Mouse (Mus musculus) stomach, embryonic 16.5 days (tissue): ENCODE results near the gene Fam214b. TPM values are rescaled to one million over a fixed set of nuclear protein-coding genes. Genes with fewer than 3 reads are reported as not detected.

ENCODE experiments used
- ATAC-seq: fragments of 200-750 bp; cut with Nextera tagmentation; 2 replicates; pipeline ENCODE4 v1.8.0; 2017; ENCODE audit warnings: moderate number of reproducible peaks, moderate TSS enrichment; ENCODE audit not compliant: insufficient read depth, low FRiP score
- H3K27ac ChIP-seq: fragments of 300-500 bp; sonication (generic); 2 replicates; pipeline ENCODE4 v1.5.1; 2014; ENCODE audit warnings: low read length
- H3K27me3 ChIP-seq: fragments of 300-500 bp; sonication (generic); 2 replicates; pipeline ENCODE4 v1.6.1; 2014; ENCODE audit warnings: low read length, control low read depth, mixed read lengths; ENCODE audit not compliant: control insufficient read depth, insufficient read depth
- H3K36me3 ChIP-seq: fragments of 300-500 bp; sonication (generic); 2 replicates; pipeline ENCODE4 v1.6.1; 2014; ENCODE audit warnings: low read length; ENCODE audit not compliant: control insufficient read depth, insufficient read depth
- H3K4me1 ChIP-seq: fragments of 300-500 bp; sonication (generic); 2 replicates; pipeline ENCODE4 v1.6.1; 2014; ENCODE audit warnings: low read length, control low read depth, mixed read lengths; ENCODE audit not compliant: control insufficient read depth, insufficient read depth
- H3K4me2 ChIP-seq: fragments of 300-500 bp; sonication (generic); 2 replicates; pipeline ENCODE4 v1.6.1; 2014; ENCODE audit warnings: low read depth, low read length, mixed read lengths
- H3K4me3 ChIP-seq: fragments of 300-500 bp; sonication (generic); replicated peaks from 2 replicates; pipeline ENCODE4 v1.5.1; 2014; ENCODE audit warnings: mild to moderate bottlenecking, low read length
- H3K9ac ChIP-seq: fragments of 300-500 bp; sonication (generic); 2 replicates; pipeline ENCODE4 v1.6.1; 2014; ENCODE audit warnings: low read length
- H3K9me3 ChIP-seq: fragments of 300-500 bp; sonication (generic); replicated peaks from 2 replicates; pipeline ENCODE4 v1.6.1; 2016; ENCODE audit warnings: low read length, control low read depth; ENCODE audit not compliant: control insufficient read depth
- WGBS: fragments of 180-500 bp; shearing (Covaris S2); extraction: QIAGEN DNeasy Blood & Tissue Kit; methylation state at CpG from one replicate; pipeline ENCODE4 v1.1.7; 2014; 5-methylcytosine and 5-hydroxymethylcytosine counted together
- polyA plus RNA-seq: library from polyadenylated mRNA; unstranded; fragments of >200 nt; fragmentation: Nextera tagmentation; extraction: Ambion mirVana; gene quantifications from 2 replicates; pipeline ENCODE4 v1.2.1, GENCODE M21; 2015

Fam214b gene
- polyA plus RNA-seq, 1 experiment from 2014 or later, result 12.9 TPM

DNA sequence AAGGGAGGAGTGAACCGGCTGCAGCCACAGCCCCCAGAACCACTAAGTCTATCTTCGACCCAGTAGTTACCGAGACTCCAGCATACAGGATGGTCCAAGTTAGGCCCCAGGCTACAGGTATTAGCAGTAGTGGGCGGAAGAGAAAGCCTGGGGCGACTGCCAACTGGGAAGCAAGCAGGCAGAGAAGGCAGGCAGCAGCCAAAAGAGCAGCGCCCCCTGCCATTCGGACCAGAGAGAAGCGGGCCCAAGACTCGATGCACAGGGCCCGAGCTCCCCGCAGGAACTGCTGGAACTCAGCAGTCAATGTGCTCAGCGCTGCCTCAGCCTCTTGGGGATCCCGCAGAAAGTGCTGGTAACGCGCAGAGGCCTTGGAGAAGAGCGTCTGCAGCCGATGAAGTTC is 24.7 kb downstream of the Fam214b start:
- Histone ChIP-seq H3K9me3 (no peaks in the 10 kb centered on the region), H3K4me1 (peaks cover 8% of the 10 kb centered on the region; the same call in 1 of the 2 replicates), H3K27me3 (no peaks in the 10 kb centered on the region), H3K27ac (no peak overlapping the region), H3K4me3 (no peak overlapping the region), H3K4me2 (no peak overlapping the region), H3K9ac (no peak overlapping the region), H3K36me3 (peaks cover 9% of the 10 kb centered on the region; the same call in 1 of the 2 replicates)
- no peak for ATAC-seq
- 75% methylated on average over 17 of the region's 17 CpGs for WGBS

DNA sequence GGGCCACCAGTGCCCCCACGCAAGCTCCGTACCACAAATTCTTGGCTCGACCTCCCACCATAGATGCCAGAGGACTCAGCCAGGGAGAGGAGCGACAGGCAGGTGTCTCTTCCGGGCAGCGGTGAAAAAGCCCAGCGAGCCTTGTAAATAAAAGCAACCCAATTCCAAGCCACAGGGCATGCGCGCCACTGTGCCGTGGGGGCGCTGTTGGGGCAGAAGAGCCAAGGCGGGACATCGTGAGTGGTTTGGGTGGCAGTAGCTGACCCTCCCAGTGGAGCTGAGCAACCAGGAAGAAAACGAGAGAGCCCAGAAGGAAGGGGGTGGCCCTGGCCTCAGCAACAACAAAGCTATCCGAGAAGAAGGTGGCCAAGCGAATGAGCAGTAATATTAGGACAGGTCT is 25.1 kb downstream of the Fam214b start:
- Histone ChIP-seq H3K4me1 (peaks cover 8% of the 10 kb centered on the region; the same call in 1 of the 2 replicates), H3K4me3 (no peak overlapping the region), H3K36me3 (peaks cover 9% of the 10 kb centered on the region; the same call in 1 of the 2 replicates), H3K9me3 (no peaks in the 10 kb centered on the region), H3K9ac (no peak overlapping the region), H3K27me3 (no peaks in the 10 kb centered on the region), H3K4me2 (no peak overlapping the region), H3K27ac (no peak overlapping the region)
- no peak for ATAC-seq
- 84% methylated on average over 16 of the region's 16 CpGs for WGBS

DNA sequence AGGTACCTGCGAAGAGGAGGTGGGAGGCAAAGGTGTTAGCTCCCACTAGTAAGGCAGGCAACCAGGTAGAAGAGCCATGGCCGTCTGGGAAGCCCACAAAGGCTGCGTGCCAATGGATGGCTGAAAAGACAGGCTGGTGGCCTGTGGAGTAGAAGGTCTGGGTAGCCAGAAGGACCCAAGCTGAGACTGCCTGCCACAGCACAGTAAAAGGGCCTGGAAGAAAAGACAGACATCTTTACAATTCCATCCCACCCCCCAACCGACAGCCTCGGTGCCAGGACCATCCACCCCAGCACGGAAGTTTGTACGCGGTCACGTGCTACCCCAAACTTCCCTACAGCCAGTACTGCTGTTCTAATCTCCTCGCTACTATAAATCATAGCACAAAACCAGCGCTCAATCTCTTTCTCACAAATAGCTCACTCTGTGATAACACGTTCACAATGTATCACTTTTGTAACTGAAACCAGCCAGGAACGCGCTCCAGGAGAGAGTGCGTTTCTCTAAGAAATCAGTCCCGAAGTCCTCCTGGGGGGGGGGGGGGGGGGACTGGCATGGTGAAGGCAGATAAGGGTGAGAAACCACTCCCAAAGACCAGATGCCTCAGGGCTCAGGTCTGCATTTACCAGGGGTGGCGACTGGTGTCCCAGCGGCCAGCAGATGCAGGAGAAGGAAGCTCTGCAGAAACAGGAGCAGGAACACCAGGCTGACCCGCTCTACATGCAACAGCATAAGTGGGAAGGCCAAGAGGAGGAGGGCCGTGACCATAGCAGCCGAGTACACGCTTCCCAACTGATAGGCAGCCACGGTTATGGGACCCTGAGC is 26.2 kb downstream of the Fam214b start:
- 91% methylated on average over 23 of the region's 23 CpGs for WGBS
- no peak for ATAC-seq
- Histone ChIP-seq H3K4me2 (no peak overlapping the region), H3K27ac (no peak overlapping the region), H3K4me1 (peaks cover 6% of the 10 kb centered on the region; the same call in 1 of the 2 replicates), H3K36me3 (peaks cover 9% of the 10 kb centered on the region; the same call in 1 of the 2 replicates), H3K9me3 (no peaks in the 10 kb centered on the region), H3K4me3 (no peak overlapping the region), H3K27me3 (no peaks in the 10 kb centered on the region), H3K9ac (no peak overlapping the region)

DNA sequence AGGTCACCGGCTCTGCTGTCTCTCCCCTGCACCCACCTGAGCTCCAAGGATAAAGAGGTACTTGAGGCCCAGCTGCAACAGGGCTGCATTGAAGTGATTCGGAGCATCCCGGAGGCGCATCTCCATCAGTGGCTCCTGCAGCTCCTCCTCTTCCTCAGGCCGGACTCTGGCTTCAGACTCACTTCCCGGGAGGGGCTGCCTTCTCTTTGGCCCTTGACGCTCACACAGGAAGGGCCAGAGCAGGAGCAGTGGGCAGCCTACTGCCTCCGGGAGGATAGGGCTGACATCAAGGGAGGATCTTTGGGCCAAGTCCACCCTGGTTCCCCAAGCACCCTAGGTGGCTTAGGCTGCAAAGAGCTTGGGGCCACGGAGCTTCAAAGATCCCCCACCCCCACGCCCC is 26.8 kb downstream of the Fam214b start:
- Histone ChIP-seq H3K27ac (no peak overlapping the region), H3K27me3 (no peaks in the 10 kb centered on the region), H3K36me3 (peaks cover 9% of the 10 kb centered on the region; the same call in 1 of the 2 replicates), H3K4me1 (no peaks in the 10 kb centered on the region), H3K9me3 (no peaks in the 10 kb centered on the region), H3K9ac (no peak overlapping the region), H3K4me3 (no peak overlapping the region), H3K4me2 (no peak overlapping the region)
- WGBS, result 88% methylated on average over 10 of the region's 10 CpGs
- ATAC-seq, result no peak

DNA sequence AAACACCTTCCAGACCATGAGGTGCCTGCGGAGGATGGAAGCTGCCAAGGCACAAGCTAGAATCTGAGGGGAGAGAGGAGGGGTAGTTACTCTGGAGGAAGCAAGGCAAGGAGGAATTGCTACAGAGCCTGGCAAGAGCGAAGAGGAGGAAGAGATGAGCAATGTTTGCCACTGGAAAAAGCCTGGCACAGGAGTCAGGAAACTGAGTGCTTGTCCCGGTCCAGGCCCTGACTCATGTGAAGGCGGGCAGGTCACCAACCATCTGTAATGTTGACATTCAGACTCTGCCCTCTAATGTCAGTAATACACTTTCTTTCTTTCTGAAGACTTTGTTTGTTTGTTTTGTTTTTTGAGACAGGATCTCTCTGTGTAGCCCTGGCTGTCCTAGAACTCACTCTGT is 27.9 kb downstream of the Fam214b start:
- H3K4me2 ChIP-seq, result no peak overlapping the region
- H3K4me3 ChIP-seq, result no peak overlapping the region
- no peaks in the 10 kb centered on the region for H3K27me3 ChIP-seq
- H3K4me1 ChIP-seq, result no peaks in the 10 kb centered on the region
- H3K27ac ChIP-seq, result no peak overlapping the region
- H3K9ac ChIP-seq, result no peak overlapping the region
- 92% methylated on average over 4 of the region's 4 CpGs for WGBS
- ATAC-seq, result no peak
- H3K36me3 ChIP-seq, result peaks cover 4% of the 10 kb centered on the region; the same call in 1 of the 2 replicates
- H3K9me3 ChIP-seq, result no peaks in the 10 kb centered on the region

DNA sequence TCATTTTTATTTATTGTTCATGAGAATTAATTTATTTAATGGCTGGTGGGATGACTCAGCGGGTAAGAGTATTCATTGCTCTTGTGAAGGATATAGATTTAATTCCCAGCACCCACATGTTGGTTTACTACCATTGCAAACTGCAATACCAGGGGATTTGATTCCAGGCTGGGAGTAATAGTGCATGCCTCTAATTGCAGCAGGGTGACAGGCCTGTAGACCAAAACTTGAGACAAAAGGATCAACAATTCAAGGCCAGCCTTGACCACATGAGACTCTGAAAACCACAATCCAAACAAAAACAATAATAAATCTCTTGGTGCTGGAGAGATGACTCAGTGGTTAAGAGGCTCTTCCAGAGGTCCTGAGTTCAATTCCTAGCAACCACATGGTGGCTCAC is 33.9 kb downstream of the Fam214b start:
- Histone ChIP-seq H3K4me2 (no peak overlapping the region), H3K9me3 (no peaks in the 10 kb centered on the region), H3K27ac (no peak overlapping the region), H3K9ac (no peak overlapping the region), H3K4me3 (no peak overlapping the region), H3K4me1 (0 out of 2 replicates have a peak, but pooled peaks cover 2% of the 10 kb centered on the region), H3K36me3 (no peaks in the 10 kb centered on the region), H3K27me3 (no peaks in the 10 kb centered on the region)
- 87% methylated on average over 1 of the region's 1 CpGs for WGBS
- no peak for ATAC-seq

DNA sequence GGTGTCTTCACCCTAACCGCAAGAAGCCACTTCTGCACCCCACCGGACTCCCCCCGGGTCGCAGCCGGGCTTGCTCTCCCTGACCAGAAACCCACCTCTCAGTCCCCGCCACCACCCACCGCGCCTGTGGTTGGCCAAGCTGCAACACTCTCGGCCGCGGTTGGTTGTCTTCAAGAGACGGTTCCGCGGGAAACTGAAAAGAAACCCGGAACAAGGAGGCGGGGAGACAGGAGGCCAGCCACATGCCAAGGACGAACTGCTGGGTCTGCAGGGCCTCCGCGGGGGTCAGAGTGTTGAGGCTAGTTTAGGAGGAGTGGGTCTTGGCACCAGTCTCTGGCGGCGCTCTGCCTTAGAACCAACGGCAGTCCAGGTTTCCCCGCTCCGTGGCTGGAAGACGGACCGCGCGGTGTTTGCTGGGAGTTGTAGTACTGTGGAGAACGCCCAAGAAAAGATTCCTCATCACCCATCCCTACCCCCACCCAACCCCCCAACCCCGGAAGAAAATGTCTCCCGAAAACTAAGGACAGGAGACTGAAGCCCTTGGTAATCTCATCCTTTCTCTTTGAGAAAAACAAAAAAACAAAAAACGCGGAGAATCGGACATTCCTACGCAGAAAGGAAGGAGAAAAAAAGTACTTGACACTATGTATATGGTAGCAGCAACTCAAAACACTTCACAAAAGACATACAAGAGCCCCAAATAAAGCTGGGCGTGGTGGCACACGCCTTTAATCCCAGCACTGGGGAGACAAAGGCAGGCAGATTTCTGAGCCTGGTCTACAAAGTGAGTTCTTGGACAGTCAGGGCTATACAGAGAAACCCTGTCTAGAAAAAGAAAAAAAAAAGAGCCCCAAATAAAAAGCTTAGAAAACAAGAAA is 35.6 kb downstream of the Fam214b start, which contains the start of gene Fancg:
Gene Fancg, minus strand, starts transcription at position 346 of the 878 bp plus-strand sequence.
- Histone ChIP-seq H3K27ac (peak within 1 kb of the TSS; percentile 65), H3K4me3 (peak within 1 kb of the TSS; percentile 91), H3K36me3 (no peaks in the 10 kb centered on the region), H3K9me3 (no peaks in the 10 kb centered on the region), H3K9ac (peak within 1 kb of the TSS; percentile 81), H3K4me1 (0 out of 2 replicates have a peak, but pooled peaks cover 2% of the 10 kb centered on the region), H3K27me3 (no peaks in the 10 kb centered on the region), H3K4me2 (peak within 1 kb of the TSS; percentile 86)
- peak; percentile 89 for ATAC-seq
- under 1% methylated on average over 37 of the region's 37 CpGs for WGBS

DNA sequence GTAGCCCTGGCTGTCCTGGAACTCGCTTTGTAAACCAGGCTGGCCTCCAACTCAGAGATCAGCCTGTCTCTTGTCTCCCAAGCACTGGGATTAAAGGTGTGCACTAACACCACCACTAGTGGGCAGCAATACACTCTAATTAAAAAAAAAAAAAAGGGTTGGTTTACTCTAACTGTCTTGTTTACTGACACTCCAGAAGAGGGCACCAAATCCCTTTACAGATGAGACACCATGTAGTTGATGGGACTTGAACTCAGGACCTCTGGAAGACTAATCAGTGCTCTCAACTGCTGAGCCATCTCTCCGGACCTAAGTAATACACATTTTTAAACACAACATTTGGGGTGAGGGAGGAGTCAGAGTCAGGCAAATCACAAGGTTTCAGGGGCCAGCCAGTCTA is 40.3 kb downstream of the Fam214b start:
- Histone ChIP-seq H3K36me3 (no peaks in the 10 kb centered on the region), H3K4me1 (0 out of 2 replicates have a peak, but pooled peaks cover 6% of the 10 kb centered on the region), H3K9ac (no peak overlapping the region), H3K4me2 (no peak overlapping the region), H3K4me3 (no peak overlapping the region), H3K27ac (no peak overlapping the region), H3K27me3 (no peaks in the 10 kb centered on the region), H3K9me3 (no peaks in the 10 kb centered on the region)
- WGBS, result 58% methylated on average over 2 of the region's 2 CpGs
- no peak for ATAC-seq

DNA sequence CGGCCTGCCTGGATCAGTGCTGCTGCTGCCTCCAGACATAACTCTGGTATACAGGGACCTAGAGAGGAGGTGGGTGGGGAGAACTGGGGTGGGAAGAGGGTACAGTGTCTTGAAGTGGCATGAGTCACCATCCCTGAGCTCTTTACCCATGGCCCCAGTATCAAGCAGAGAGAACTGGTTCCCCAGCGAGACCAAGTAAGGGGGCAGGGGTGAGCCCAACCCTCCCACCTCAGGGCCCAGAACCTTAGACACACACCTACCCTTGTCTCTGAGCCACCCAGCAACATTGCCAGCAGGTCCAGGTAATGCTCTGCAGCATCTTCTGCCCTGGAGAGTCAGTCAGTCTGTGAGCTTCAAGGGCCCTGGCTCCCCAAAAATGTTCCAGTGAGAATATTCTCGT is 41.1 kb downstream of the Fam214b start:
- H3K9ac ChIP-seq, result no peak overlapping the region
- no peak overlapping the region for H3K4me3 ChIP-seq
- no peak for ATAC-seq
- no peaks in the 10 kb centered on the region for H3K36me3 ChIP-seq
- H3K4me1 ChIP-seq, result 0 out of 2 replicates have a peak, but pooled peaks cover 8% of the 10 kb centered on the region
- H3K27me3 ChIP-seq, result no peaks in the 10 kb centered on the region
- H3K27ac ChIP-seq, result no peak overlapping the region
- no peaks in the 10 kb centered on the region for H3K9me3 ChIP-seq
- no peak overlapping the region for H3K4me2 ChIP-seq
- 95% methylated on average over 3 of the region's 3 CpGs for WGBS
